Mouse (Mus musculus) heart, adult 8-10 months (tissue): ENCODE measurements around the gene Meioc. TPM values are rescaled to one million over a fixed set of nuclear protein-coding genes. Genes with fewer than 3 reads are reported as not detected.
"Not testable (repeated sequence)": the region's sequence is repeated elsewhere in the genome, so short reads cannot be mapped to it uniquely, and the experiment has no call there.

Source experiments
- DNase-seq: peaks from one replicate; pipeline ENCODE4 v3.0.0; 2022; ENCODE audit warnings: low spot score
- microRNA-seq: library from miRNA; unstranded; fragments of <30 nt; microRNA quantifications from one replicate; pipeline ENCODE4 v1.2.0, GENCODE M21; 2022
- total RNA-seq, 4 experiments: library from RNA; stranded (reverse); gene quantifications; 2 replicates each; pipeline ENCODE4 v1.2.4; 2022

Meioc gene
- total RNA-seq, 4 experiments from 2014 or later: not detected

GRCm38 (mm10) chr11:102665637-102666435 lies 2.3 kb downstream of the Meioc start:
- DNase-seq: no peak

GRCm38 (mm10) chr11:102690162-102690561 lies 26.6 kb downstream of the Meioc start:
- DNase-seq: peak; percentile 57

GRCm38 (mm10) chr11:102695289-102695688 lies 31.8 kb downstream of the Meioc start:
- DNase-seq: no peak

GRCm38 (mm10) chr11:102697338-102698017 lies 34.0 kb downstream of the Meioc start, which contains the start of gene Ccdc43:
TSS of gene Ccdc43 (minus strand) at chr11:102697782.
- peak; percentile 86 for DNase-seq

- DNase-seq: no peak
These were observed 34.5 kb downstream of the Meioc start for GRCm38 (mm10) chr11:102698018-102698476.

- DNase-seq: not testable (repeated sequence)
These were observed 38.7 kb downstream of the Meioc start for GRCm38 (mm10) chr11:102702206-102702605.

- DNase-seq: no peak
These were observed 48.9 kb downstream of the Meioc start for GRCm38 (mm10) chr11:102712411-102712810.

- DNase-seq: not testable (repeated sequence)
These were observed 51.1 kb downstream of the Meioc start for GRCm38 (mm10) chr11:102714578-102714977.

GRCm38 (mm10) chr11:102716135-102716534 lies 52.6 kb downstream of the Meioc start:
- DNase-seq: no peak

- DNase-seq: no peak
These were observed 62.1 kb downstream of the Meioc start for GRCm38 (mm10) chr11:102725574-102725973.

- peak; percentile 66 for DNase-seq
These were observed 65.1 kb downstream of the Meioc start for GRCm38 (mm10) chr11:102728614-102729013.

- no peak for DNase-seq
These were observed 66.3 kb downstream of the Meioc start for GRCm38 (mm10) chr11:102729835-102730234.

GRCm38 (mm10) chr11:102731366-102731765 lies 67.8 kb downstream of the Meioc start:
- DNase-seq: no peak

Small RNAs within 50 kb of the gene (microRNA-seq; reads per million reads assigned to microRNA genes)
- not detected for gene Gm22920

Other genes starting within 250 kb of the Meioc start
- gene Grn, start 233.4 kb upstream of the Meioc start, total RNA-seq: 10 to 100 TPM; 76.5 to 84.8 (median 79.6) TPM
- 1 to 10 TPM; 2.5 to 5.4 (median 3.6) TPM for gene Fam171a2, start 216.0 kb upstream of the Meioc start, total RNA-seq
- gene Itga2b, start 193.6 kb upstream of the Meioc start, total RNA-seq: 1 to 10 TPM; 3.4 to 7.2 (median 4.4) TPM
- 10 to 100 TPM; 16.4 to 22.3 (median 17.8) TPM for gene Gpatch8, start 107.3 kb upstream of the Meioc start, total RNA-seq
- under 1 TPM in 3 of 4 experiments, not detected in 1; 0.34 to 0.65 (median 0.60) TPM for gene Gm11627, start 84.3 kb upstream of the Meioc start, total RNA-seq
- 1 to 10 TPM; 1.5 to 2.5 (median 2.2) TPM for gene Fzd2, start 59.3 kb upstream of the Meioc start, total RNA-seq
- 10 to 100 TPM; 21.0 to 25.0 (median 22.0) TPM for gene Ccdc43, start 34.1 kb downstream of the Meioc start, total RNA-seq
- gene Adam11, start 97.7 kb downstream of the Meioc start, total RNA-seq: 1 to 10 TPM; 4.4 to 6.8 (median 6.0) TPM
- gene Gjc1, start 156.0 kb downstream of the Meioc start, total RNA-seq: 10 to 100 TPM; 13.9 to 25.4 (median 20.5) TPM
- gene Higd1b, start 172.1 kb downstream of the Meioc start, total RNA-seq: 10 to 100 TPM in 2 of 4 experiments, 1 to 10 TPM in 2; 6.3 to 15.9 (median 10.3) TPM
- 10 to 100 TPM; 33.4 to 37.9 (median 35.2) TPM for gene Eftud2, start 217.3 kb downstream of the Meioc start, total RNA-seq
- under 1 TPM in 3 of 4 experiments, not detected in 1; 0.30 to 0.35 (median 0.34) TPM for gene Ccdc103, start 217.5 kb downstream of the Meioc start, total RNA-seq
- gene Fam187a, start 221.5 kb downstream of the Meioc start, total RNA-seq: not detected
- gene Gfap, start 237.2 kb downstream of the Meioc start, total RNA-seq: under 1 TPM; 0.09 to 0.38 (median 0.27) TPM